Mouse (Mus musculus) megakaryocyte, embryonic 14.5 days (primary cell): ENCODE measurements at regions not wholly inside any gene's neighbourhood (a gene's known extent, or its start where the extent isn't known, plus 50 kb on each side); places are given as distances from the start of the nearest gene placed in this dataset.

Experiments used
- FLI1 ChIP-seq: IDR thresholded peaks from 2 replicates; pipeline ENCODE4 v1.6.1; 2012; ENCODE audit warnings: low read length, inconsistent platforms, mixed read lengths
- GATA1 ChIP-seq: IDR thresholded peaks from 3 replicates; pipeline ENCODE4 v1.6.1; 2012; ENCODE audit warnings: mixed read lengths, low read length, inconsistent platforms, borderline replicate concordance

DNA sequence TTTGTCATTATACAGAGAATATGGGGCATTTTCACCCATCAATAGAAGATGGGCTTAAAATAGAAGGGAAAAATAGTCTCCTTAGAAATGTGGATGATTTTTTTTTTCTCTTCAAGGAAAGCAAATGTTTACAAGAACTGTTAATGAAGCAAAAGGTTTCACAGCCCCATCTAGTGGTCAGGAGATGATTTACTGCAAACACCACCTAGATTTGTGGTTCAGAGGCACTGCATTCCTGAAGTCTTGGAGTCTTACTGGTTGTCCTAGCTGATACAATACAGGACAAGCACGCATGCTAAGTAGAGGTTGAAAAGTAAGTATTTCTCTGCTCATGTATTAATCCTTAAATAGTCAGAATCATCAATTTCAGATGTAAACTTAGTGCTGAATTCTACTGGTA is 927.9 kb downstream of the Rapgef2 start:
- TF ChIP-seq FLI1: no peak
- no peak for TF ChIP-seq GATA1
